Mouse (Mus musculus): Measurements from ENCODE around the gene Gm20388. TPM values are rescaled to one million over a fixed set of nuclear protein-coding genes. Genes with fewer than 3 reads are reported as not detected.

Gene Gm20388
- total and polyA plus RNA-seq, 2 experiments from 2014 or later, result 51.3 TPM; not detected in 1

- peak; percentile 79 for ATAC-seq
- peak within 1 kb of the TSS; percentile 40; the same call in 1 of the 2 replicates for H3K27ac ChIP-seq (ENCODE audit: low read depth, low read length)
Observed at GRCm38 (mm10) chr8:120177318-120178123, 266.9 kb downstream of the Gm20388 start, which contains the start of gene Fam92b. Gene Fam92b, minus strand, starts transcription at chr8:120177466.

GRCm38 (mm10) chr8:120178124-120178514 is 267.5 kb downstream of the Gm20388 start:
- no peaks in the 10 kb centered on the region; the same call in 1 of the 2 replicates for H3K27me3 ChIP-seq (ENCODE audit: insufficient read depth, low read length)
- 5% methylated on average over 10 of the region's 10 CpGs for WGBS
- H3K4me1 ChIP-seq (ENCODE audit: insufficient read depth), result peaks cover 20% of the 10 kb centered on the region
- DNase-seq (no peak), ATAC-seq (no peak)
- H3K4me3 ChIP-seq (ENCODE audit: low read depth, low read length), result no peak overlapping the region
- H3K9me3 ChIP-seq (ENCODE audit: low read length), result no peaks in the 10 kb centered on the region
- no peaks in the 10 kb centered on the region for H3K36me3 ChIP-seq (ENCODE audit: insufficient read depth)
- no peak for TF ChIP-seq CTCF (IDR thresholded peaks at IDR 0.05; ENCODE audit: low read depth)
- H3K4me2 ChIP-seq (ENCODE audit: low read depth), result 0 out of 2 replicates have a peak overlapping the region, but pooled peaks have one; percentile 35
- no peak overlapping the region for H3K9ac ChIP-seq
- no peak overlapping the region for H3K27ac ChIP-seq (ENCODE audit: low read depth, low read length)

More at GRCm38 (mm10) chr8:120177318-120178123, 266.9 kb downstream of the Gm20388 start, which contains the start of gene Fam92b:
- Histone ChIP-seq H3K9me3 (ENCODE audit: low read length) (no peaks in the 10 kb centered on the region), H3K9ac (peak within 1 kb of the TSS; percentile 15; the same call in 1 of the 2 replicates), H3K4me2 (ENCODE audit: low read depth) (peak within 1 kb of the TSS; percentile 35), H3K27me3 (ENCODE audit: insufficient read depth, low read length) (no peaks in the 10 kb centered on the region; the same call in 1 of the 2 replicates), H3K36me3 (ENCODE audit: insufficient read depth) (no peaks in the 10 kb centered on the region), H3K4me1 (ENCODE audit: insufficient read depth) (peaks cover 20% of the 10 kb centered on the region), H3K4me3 (ENCODE audit: low read depth, low read length) (0 out of 2 replicates have a peak within 1 kb of the TSS, but pooled peaks have one; percentile 5)
- peak; percentile 85 for DNase-seq
- TF ChIP-seq CTCF (IDR thresholded peaks at IDR 0.05; ENCODE audit: low read depth), result no peak
- WGBS, result 1% methylated on average over 24 of the region's 26 CpGs

- Histone ChIP-seq H3K9me3 (ENCODE audit: low read length) (no peaks in the 10 kb centered on the region), H3K4me3 (ENCODE audit: low read depth, low read length) (no peak overlapping the region), H3K4me2 (ENCODE audit: low read depth) (peak overlapping the region; percentile 40), H3K4me1 (ENCODE audit: insufficient read depth) (peaks cover 20% of the 10 kb centered on the region), H3K9ac (no peak overlapping the region), H3K36me3 (ENCODE audit: insufficient read depth) (no peaks in the 10 kb centered on the region), H3K27ac (ENCODE audit: low read depth, low read length) (no peak overlapping the region), H3K27me3 (ENCODE audit: insufficient read depth, low read length) (no peaks in the 10 kb centered on the region; the same call in 1 of the 2 replicates)
- under 1% methylated on average over 10 of the region's 10 CpGs for WGBS
- TF ChIP-seq CTCF (IDR thresholded peaks at IDR 0.05; ENCODE audit: low read depth), result peak; percentile 99
- ATAC-seq (peak; percentile 82), DNase-seq (peak; percentile 95)
Observed at GRCm38 (mm10) chr8:120179027-120179431, 268.4 kb downstream of the Gm20388 start.

GRCm38 (mm10) chr8:120180445-120180970 is 269.9 kb downstream of the Gm20388 start:
- Histone ChIP-seq H3K4me1 (ENCODE audit: insufficient read depth) (peaks cover 20% of the 10 kb centered on the region), H3K9ac (no peak overlapping the region)

GRCm38 (mm10) chr8:120181274-120181673 is 270.6 kb downstream of the Gm20388 start:
- TF ChIP-seq CTCF (IDR thresholded peaks at IDR 0.05; ENCODE audit: low read depth), result no peak
- H3K4me2 ChIP-seq (ENCODE audit: low read depth), result no peak overlapping the region
- WGBS, result 85% methylated on average over 5 of the region's 5 CpGs
- no peak for ATAC-seq
- H3K9me3 ChIP-seq (ENCODE audit: low read length), result no peaks in the 10 kb centered on the region
- no peak overlapping the region for H3K27ac ChIP-seq (ENCODE audit: low read depth, low read length)
- no peak for DNase-seq
- no peaks in the 10 kb centered on the region for H3K27me3 ChIP-seq (ENCODE audit: insufficient read depth, low read length)
- H3K4me3 ChIP-seq (ENCODE audit: low read depth, low read length), result no peak overlapping the region
- no peak overlapping the region for H3K9ac ChIP-seq
- peaks cover 20% of the 10 kb centered on the region for H3K4me1 ChIP-seq (ENCODE audit: insufficient read depth)
- H3K36me3 ChIP-seq (ENCODE audit: insufficient read depth), result no peaks in the 10 kb centered on the region

More at GRCm38 (mm10) chr8:120180445-120180970, 269.9 kb downstream of the Gm20388 start:
- no peak overlapping the region for H3K4me2 ChIP-seq (ENCODE audit: low read depth)
- TF ChIP-seq CTCF (IDR thresholded peaks at IDR 0.05; ENCODE audit: low read depth), result no peak
- no peaks in the 10 kb centered on the region for H3K9me3 ChIP-seq (ENCODE audit: low read length)
- H3K27me3 ChIP-seq (ENCODE audit: insufficient read depth, low read length), result no peaks in the 10 kb centered on the region
- no peak overlapping the region for H3K4me3 ChIP-seq (ENCODE audit: low read depth, low read length)
- 39% methylated on average over 7 of the region's 7 CpGs for WGBS
- ATAC-seq (no peak), DNase-seq (peak; percentile 56)
- H3K27ac ChIP-seq (ENCODE audit: low read depth, low read length), result no peak overlapping the region
- no peaks in the 10 kb centered on the region for H3K36me3 ChIP-seq (ENCODE audit: insufficient read depth)

GRCm38 (mm10) chr8:120181861-120182414 is 271.3 kb downstream of the Gm20388 start:
- H3K36me3 ChIP-seq (ENCODE audit: insufficient read depth), result no peaks in the 10 kb centered on the region
- no peak overlapping the region for H3K4me3 ChIP-seq (ENCODE audit: low read depth, low read length)
- H3K9ac ChIP-seq, result no peak overlapping the region
- WGBS, result 79% methylated on average over 4 of the region's 4 CpGs
- H3K27me3 ChIP-seq (ENCODE audit: insufficient read depth, low read length), result no peaks in the 10 kb centered on the region
- DNase-seq, result no peak
- H3K27ac ChIP-seq (ENCODE audit: low read depth, low read length), result no peak overlapping the region
- no peak for ATAC-seq
- H3K9me3 ChIP-seq (ENCODE audit: low read length), result no peaks in the 10 kb centered on the region
- no peak overlapping the region for H3K4me2 ChIP-seq (ENCODE audit: low read depth)
- TF ChIP-seq CTCF (IDR thresholded peaks at IDR 0.05; ENCODE audit: low read depth), result no peak
- H3K4me1 ChIP-seq (ENCODE audit: insufficient read depth), result peaks cover 18% of the 10 kb centered on the region

Data from forebrain, postnatal 0 days (tissue).